In genomic region chr14:54431334-54432077, GRCm38 (mm10) we compare ENCODE assay signal across 8 mouse cellular contexts. TPM values are rescaled to one million over a fixed set of nuclear protein-coding genes. Genes with fewer than 3 reads are reported as not detected.
DNase-seq lines count a peak whose midpoint lies in the region; ATAC-seq and TF ChIP-seq lines count a peak whose summit lies in the region.

TSS of gene Mmp14 (plus strand) at chr14:54431612.

- H3K4me2 ChIP-seq in hindbrain, embryonic 15.5 days: peak within 1 kb of the TSS; percentile 80
- peak within 1 kb of the TSS; percentile 95 for H3K4me2 ChIP-seq in limb, embryonic 12.5 days
- H3K4me2 ChIP-seq in midbrain, embryonic 13.5 days (replicated peaks): peak within 1 kb of the TSS; percentile 68

- H3K27ac ChIP-seq in bone marrow macrophage, adult 2 months (ENCODE audit: insufficient read depth, low read depth, low read length): peak within 1 kb of the TSS; percentile 28
- H3K27ac ChIP-seq in gastrocnemius, adult 2 months: peak within 1 kb of the TSS; percentile 89
- H3K27ac ChIP-seq in hindbrain, embryonic 15.5 days (replicated peaks): peak within 1 kb of the TSS; percentile 88
- H3K27ac ChIP-seq in limb, embryonic 12.5 days: peak within 1 kb of the TSS; percentile 98
- H3K27ac ChIP-seq in midbrain, embryonic 13.5 days: peak within 1 kb of the TSS; percentile 87
- H3K27ac ChIP-seq in testis, adult 2 months (ENCODE audit: control insufficient read depth, insufficient read depth, low read depth, low read length): peak within 1 kb of the TSS; percentile 75

- ATAC-seq in CD4-positive, CD25-positive, alpha-beta regulatory T cell, adult 4 months: no peak
- peak; percentile 50 for ATAC-seq in hindbrain, embryonic 15.5 days (ENCODE audit: low FRiP score, low read depth)
- ATAC-seq in limb, embryonic 12.5 days (ENCODE audit: insufficient number of reproducible peaks, insufficient read depth, low FRiP score, low TSS enrichment, low read depth): peak; percentile 27; the same call in 1 of the 2 replicates
- ATAC-seq in midbrain, embryonic 13.5 days: peak; percentile 44

- peaks cover 18% of the 10 kb centered on the region for H3K27me3 ChIP-seq in hindbrain, embryonic 15.5 days
- H3K27me3 ChIP-seq in limb, embryonic 12.5 days: no peaks in the 10 kb centered on the region
- no peaks in the 10 kb centered on the region for H3K27me3 ChIP-seq in midbrain, embryonic 13.5 days
- no peaks in the 10 kb centered on the region for H3K27me3 ChIP-seq in testis, adult 2 months (ENCODE audit: control insufficient read depth, insufficient read depth, low read length)

- peak within 1 kb of the TSS; percentile 66 for H3K9ac ChIP-seq in hindbrain, embryonic 15.5 days
- peak within 1 kb of the TSS; percentile 99 for H3K9ac ChIP-seq in limb, embryonic 12.5 days (replicated peaks)
- H3K9ac ChIP-seq in midbrain, embryonic 13.5 days (replicated peaks): peak within 1 kb of the TSS; percentile 83

- intact Hi-C loops in gastrocnemius, adult 2 months (cut with DNase I): no loop called here

- H3K4me3 ChIP-seq in bone marrow macrophage, adult 2 months (ENCODE audit: insufficient read depth, low read length): peak within 1 kb of the TSS; percentile 52
- H3K4me3 ChIP-seq in gastrocnemius, adult 2 months: peak within 1 kb of the TSS; percentile 88
- peak within 1 kb of the TSS; percentile 52 for H3K4me3 ChIP-seq in hindbrain, embryonic 15.5 days
- H3K4me3 ChIP-seq in limb, embryonic 12.5 days (replicated peaks): peak within 1 kb of the TSS; percentile 88
- peak within 1 kb of the TSS; percentile 57 for H3K4me3 ChIP-seq in midbrain, embryonic 13.5 days (replicated peaks)
- H3K4me3 ChIP-seq in testis, adult 2 months (ENCODE audit: control insufficient read depth, low read depth, low read length): peak within 1 kb of the TSS; percentile 79

- no peak for TF ChIP-seq POLR2A in bone marrow macrophage, adult 2 months (IDR thresholded peaks at IDR 0.05; ENCODE audit: borderline replicate concordance, low read depth, low read length)
- TF ChIP-seq POLR2A in testis, adult 2 months (IDR thresholded peaks at IDR 0.05; ENCODE audit: control insufficient read depth, low read depth, low read length): no peak

- under 1% methylated on average over 49 of the region's 49 CpGs for WGBS in hindbrain, embryonic 15.5 days
- WGBS in limb, embryonic 12.5 days: under 1% methylated on average over 49 of the region's 49 CpGs
- under 1% methylated on average over 46 of the region's 49 CpGs for WGBS in midbrain, embryonic 13.5 days

- DNase-seq in CD4-positive, CD25-positive, alpha-beta regulatory T cell, adult 2 months (ENCODE audit: low read depth, low spot score): peak; percentile 34
- DNase-seq in gastrocnemius, adult 2 months: peak; percentile 80

- H3K9me3 ChIP-seq in hindbrain, embryonic 15.5 days: no peaks in the 10 kb centered on the region
- no peaks in the 10 kb centered on the region for H3K9me3 ChIP-seq in limb, embryonic 12.5 days
- H3K9me3 ChIP-seq in midbrain, embryonic 13.5 days: no peaks in the 10 kb centered on the region

- no peak for TF ChIP-seq CTCF in bone marrow macrophage, adult 2 months (IDR thresholded peaks at IDR 0.05; ENCODE audit: low read depth, low read length)
- TF ChIP-seq CTCF in gastrocnemius, adult 2 months (IDR thresholded peaks at IDR 0.05): peak; percentile 50
- no peak for TF ChIP-seq CTCF in testis, adult 2 months (IDR thresholded peaks at IDR 0.05; ENCODE audit: control insufficient read depth, insufficient read depth, insufficient replicate concordance, low read depth, low read length)

- H3K4me1 ChIP-seq in bone marrow macrophage, adult 2 months (ENCODE audit: control insufficient read depth, insufficient read depth, low read length): peaks cover 30% of the 10 kb centered on the region
- H3K4me1 ChIP-seq in hindbrain, embryonic 15.5 days (replicated peaks): peaks cover 53% of the 10 kb centered on the region
- peaks cover 42% of the 10 kb centered on the region for H3K4me1 ChIP-seq in limb, embryonic 12.5 days (replicated peaks)
- peaks cover 75% of the 10 kb centered on the region for H3K4me1 ChIP-seq in midbrain, embryonic 13.5 days (replicated peaks)
- H3K4me1 ChIP-seq in testis, adult 2 months (ENCODE audit: control insufficient read depth, insufficient read depth, low read length): peaks cover 13% of the 10 kb centered on the region

- H3K36me3 ChIP-seq in hindbrain, embryonic 15.5 days: peaks cover 14% of the 10 kb centered on the region
- peaks cover 39% of the 10 kb centered on the region for H3K36me3 ChIP-seq in limb, embryonic 12.5 days
- 0 out of 2 replicates have a peak, but pooled peaks cover 5% of the 10 kb centered on the region for H3K36me3 ChIP-seq in midbrain, embryonic 13.5 days
- H3K36me3 ChIP-seq in testis, adult 2 months (ENCODE audit: control insufficient read depth, insufficient read depth, low read length): no peaks in the 10 kb centered on the region

RNA-seq across cellular contexts. Expression of gene Mmp14, which starts in this region (rescaled TPM):
- polyA plus RNA-seq in CD4-positive, CD25-positive, alpha-beta regulatory T cell, adult 4 months (2017; shearing (Covaris generic)): not detected
- 20.2 and 24.9 TPM in 2 replicates for polyA plus RNA-seq in bone marrow macrophage, adult 2 months (2012; ENCODE audit: insufficient read depth, insufficient read length, missing spikeins)
- 10 to 100 TPM in 1 of 2 experiments, 1 to 10 TPM in 1; 8.5 to 14.0 TPM for total RNA-seq in gastrocnemius, adult 2 months (2021)
- 51.1 and 53.4 TPM in 2 replicates for polyA plus RNA-seq in hindbrain, embryonic 15.5 days (2015; fragmentation: Nextera tagmentation; extraction: Ambion mirVana)
- 149 and 176 TPM in 2 replicates for polyA plus RNA-seq in limb, embryonic 12.5 days (2016; fragmentation: Nextera tagmentation; extraction: Ambion mirVana)
- 50.1 and 55.9 TPM in 2 replicates for polyA plus RNA-seq in midbrain, embryonic 13.5 days (2015; fragmentation: Nextera tagmentation; extraction: Ambion mirVana)
- 16.8 and 17.4 TPM in 2 replicates for polyA plus RNA-seq in testis, adult 2 months (2012; rRNA removed)

Comparison
In these comparisons a context has a peak if more than half of its experiments do, and no peak if none do; other contexts are left out.
1. RNA of gene Mmp14 (polyA plus RNA-seq): 149 to 176 TPM in limb, embryonic 12.5 days, 50.1 to 55.9 TPM in midbrain, embryonic 13.5 days, 51.1 to 53.4 TPM in hindbrain, embryonic 15.5 days, 20.2 to 24.9 TPM in bone marrow macrophage, adult 2 months and 16.8 to 17.4 TPM in testis, adult 2 months; not detected in CD4-positive, CD25-positive, alpha-beta regulatory T cell, adult 4 months; every median in the first group is over 10 times any median in the second.
2. H3K27ac ChIP-seq: peak in every context shown above with its lines; median percentile 98 in limb, embryonic 12.5 days; 89 in gastrocnemius, adult 2 months; 88 in hindbrain, embryonic 15.5 days; 87 in midbrain, embryonic 13.5 days; 75 in testis, adult 2 months; 28 in bone marrow macrophage, adult 2 months.
3. Peak in every context shown above with its lines, with median percentiles within 50 percentile points of each other: H3K4me3 ChIP-seq, H3K4me2 ChIP-seq and H3K9ac ChIP-seq.